Mouse (Mus musculus) forebrain, embryonic 10.5 days (tissue): ENCODE results near the gene D430041D05Rik. TPM values are rescaled to one million over a fixed set of nuclear protein-coding genes. Genes with fewer than 3 reads are reported as not detected.

ENCODE experiments used
- DNase-seq: peaks from one replicate; pipeline ENCODE4 v3.0.0-alpha.2; 2017; ENCODE audit warnings: low spot score; ENCODE audit errors: extremely low spot score
- H3K27ac ChIP-seq: fragments of 300-500 bp; sonication (generic); 2 replicates; pipeline ENCODE4 v1.5.1; 2016; ENCODE audit warnings: mild to moderate bottlenecking
- H3K27me3 ChIP-seq: fragments of 300-500 bp; sonication (generic); 2 replicates; pipeline ENCODE4 v1.6.1; 2016; ENCODE audit warnings: mild to moderate bottlenecking; ENCODE audit not compliant: poor library complexity, severe bottlenecking
- H3K36me3 ChIP-seq: fragments of 300-500 bp; sonication (generic); replicated peaks from 2 replicates; pipeline ENCODE4 v1.6.1; 2016; ENCODE audit warnings: mild to moderate bottlenecking, moderate library complexity
- H3K4me1 ChIP-seq: fragments of 300-500 bp; sonication (generic); 2 replicates; pipeline ENCODE4 v1.6.1; 2016
- H3K4me3 ChIP-seq: fragments of 300-500 bp; sonication (generic); 2 replicates; pipeline ENCODE4 v1.5.1; 2016; ENCODE audit warnings: mild to moderate bottlenecking, moderate library complexity
- H3K9me3 ChIP-seq: fragments of 300-500 bp; sonication (generic); 2 replicates; pipeline ENCODE4 v1.6.1; 2016; ENCODE audit warnings: mild to moderate bottlenecking, moderate library complexity
- WGBS: fragments of 180-500 bp; shearing (Covaris S2); methylation state at CpG from one replicate; pipeline ENCODE4 v1.1.7; 2016; 5-methylcytosine and 5-hydroxymethylcytosine counted together
- polyA plus RNA-seq: library from polyadenylated mRNA; unstranded; fragments of >200 nt; fragmentation: Nextera tagmentation; extraction: Ambion mirVana; gene quantifications from 2 replicates; pipeline ENCODE4 v1.2.1, GENCODE M21; 2016

D430041D05Rik gene
- polyA plus RNA-seq, 1 experiment from 2014 or later = 1.1 TPM

GRCm38 (mm10) chr2:104323773-104324172 lies 87.0 kb downstream of the D430041D05Rik start:
- Histone ChIP-seq H3K4me3 (no peak overlapping the region), H3K27ac (no peak overlapping the region), H3K9me3 (no peaks in the 10 kb centered on the region), H3K4me1 (peaks cover 5% of the 10 kb centered on the region; the same call in 1 of the 2 replicates), H3K36me3 (no peaks in the 10 kb centered on the region), H3K27me3 (no peaks in the 10 kb centered on the region)
- DNase-seq = no peak
- 76% methylated on average over 6 of the region's 6 CpGs for WGBS

GRCm38 (mm10) chr2:104323351-104323750 lies 87.5 kb downstream of the D430041D05Rik start:
- H3K4me1 ChIP-seq = peaks cover 5% of the 10 kb centered on the region; the same call in 1 of the 2 replicates
- 91% methylated on average over 5 of the region's 5 CpGs for WGBS
- no peak for DNase-seq
- H3K9me3 ChIP-seq = no peaks in the 10 kb centered on the region
- no peaks in the 10 kb centered on the region for H3K36me3 ChIP-seq
- H3K27me3 ChIP-seq = no peaks in the 10 kb centered on the region
- H3K27ac ChIP-seq = no peak overlapping the region
- H3K4me3 ChIP-seq = no peak overlapping the region

- H3K36me3 ChIP-seq = no peaks in the 10 kb centered on the region
- DNase-seq = no peak
- H3K4me1 ChIP-seq = peaks cover under 1% of the 10 kb centered on the region; the same call in 1 of the 2 replicates
- H3K27ac ChIP-seq = no peak overlapping the region
- H3K4me3 ChIP-seq = no peak overlapping the region
- WGBS = 93% methylated on average over 13 of the region's 13 CpGs
- no peaks in the 10 kb centered on the region for H3K27me3 ChIP-seq
- H3K9me3 ChIP-seq = no peaks in the 10 kb centered on the region
Observed at GRCm38 (mm10) chr2:104320061-104320624, 90.7 kb downstream of the D430041D05Rik start.

- Histone ChIP-seq H3K36me3 (no peaks in the 10 kb centered on the region), H3K4me3 (no peak overlapping the region), H3K27ac (no peak overlapping the region), H3K9me3 (no peaks in the 10 kb centered on the region), H3K4me1 (no peaks in the 10 kb centered on the region; the same call in 1 of the 2 replicates), H3K27me3 (no peaks in the 10 kb centered on the region)
- no peak for DNase-seq
- WGBS = 95% methylated on average over 10 of the region's 10 CpGs
Observed at GRCm38 (mm10) chr2:104319443-104319842, 91.4 kb downstream of the D430041D05Rik start.

GRCm38 (mm10) chr2:104318881-104319280 lies 91.9 kb downstream of the D430041D05Rik start:
- Histone ChIP-seq H3K4me1 (no peaks in the 10 kb centered on the region; the same call in 1 of the 2 replicates), H3K36me3 (no peaks in the 10 kb centered on the region), H3K27ac (no peak overlapping the region), H3K4me3 (no peak overlapping the region), H3K27me3 (no peaks in the 10 kb centered on the region), H3K9me3 (no peaks in the 10 kb centered on the region)
- DNase-seq = no peak
- 70% methylated on average over 8 of the region's 8 CpGs for WGBS

GRCm38 (mm10) chr2:104318259-104318658 lies 92.6 kb downstream of the D430041D05Rik start:
- no peak for DNase-seq
- H3K4me1 ChIP-seq = no peaks in the 10 kb centered on the region
- H3K27ac ChIP-seq = no peak overlapping the region
- H3K27me3 ChIP-seq = no peaks in the 10 kb centered on the region
- H3K36me3 ChIP-seq = no peaks in the 10 kb centered on the region
- H3K4me3 ChIP-seq = no peak overlapping the region
- no peaks in the 10 kb centered on the region for H3K9me3 ChIP-seq
- 80% methylated on average over 2 of the region's 2 CpGs for WGBS

GRCm38 (mm10) chr2:104317631-104318030 lies 93.2 kb downstream of the D430041D05Rik start:
- no peak for DNase-seq
- Histone ChIP-seq H3K4me3 (no peak overlapping the region), H3K36me3 (no peaks in the 10 kb centered on the region), H3K27ac (no peak overlapping the region), H3K27me3 (no peaks in the 10 kb centered on the region), H3K4me1 (no peaks in the 10 kb centered on the region), H3K9me3 (no peaks in the 10 kb centered on the region)
- 87% methylated on average over 6 of the region's 6 CpGs for WGBS

- H3K4me3 ChIP-seq = no peak overlapping the region
- H3K4me1 ChIP-seq = no peaks in the 10 kb centered on the region
- 89% methylated on average over 8 of the region's 8 CpGs for WGBS
- no peaks in the 10 kb centered on the region for H3K9me3 ChIP-seq
- no peaks in the 10 kb centered on the region for H3K36me3 ChIP-seq
- no peak for DNase-seq
- no peaks in the 10 kb centered on the region for H3K27me3 ChIP-seq
- H3K27ac ChIP-seq = no peak overlapping the region
Observed at GRCm38 (mm10) chr2:104316483-104316882, 94.3 kb downstream of the D430041D05Rik start.

- Histone ChIP-seq H3K27ac (no peak overlapping the region), H3K36me3 (no peaks in the 10 kb centered on the region), H3K4me1 (no peaks in the 10 kb centered on the region), H3K4me3 (no peak overlapping the region), H3K9me3 (no peaks in the 10 kb centered on the region), H3K27me3 (no peaks in the 10 kb centered on the region)
- no peak for DNase-seq
- WGBS = 88% methylated on average over 6 of the region's 6 CpGs
Observed at GRCm38 (mm10) chr2:104313246-104313645, 97.6 kb downstream of the D430041D05Rik start.

- H3K4me1 ChIP-seq = no peaks in the 10 kb centered on the region
- no peak overlapping the region for H3K27ac ChIP-seq
- no peak overlapping the region for H3K4me3 ChIP-seq
- no peaks in the 10 kb centered on the region for H3K9me3 ChIP-seq
- no peaks in the 10 kb centered on the region for H3K36me3 ChIP-seq
- H3K27me3 ChIP-seq = no peaks in the 10 kb centered on the region
- 85% methylated on average over 4 of the region's 4 CpGs for WGBS
- DNase-seq = no peak
Observed at GRCm38 (mm10) chr2:104307102-104307501, 103.7 kb downstream of the D430041D05Rik start.

- Histone ChIP-seq H3K4me3 (no peak overlapping the region), H3K27ac (no peak overlapping the region), H3K36me3 (no peaks in the 10 kb centered on the region), H3K9me3 (no peaks in the 10 kb centered on the region), H3K4me1 (no peaks in the 10 kb centered on the region), H3K27me3 (no peaks in the 10 kb centered on the region)
- WGBS = 87% methylated on average over 5 of the region's 5 CpGs
- DNase-seq = no peak
Observed at GRCm38 (mm10) chr2:104305722-104306121, 105.1 kb downstream of the D430041D05Rik start.

GRCm38 (mm10) chr2:104299912-104300311 lies 110.9 kb downstream of the D430041D05Rik start:
- Histone ChIP-seq H3K4me3 (no peak overlapping the region), H3K27me3 (no peaks in the 10 kb centered on the region), H3K4me1 (no peaks in the 10 kb centered on the region), H3K36me3 (no peaks in the 10 kb centered on the region), H3K9me3 (no peaks in the 10 kb centered on the region), H3K27ac (no peak overlapping the region)
- WGBS = 59% methylated on average over 1 of the region's 1 CpGs
- DNase-seq = no peak

GRCm38 (mm10) chr2:104299160-104299559 lies 111.7 kb downstream of the D430041D05Rik start:
- Histone ChIP-seq H3K4me3 (no peak overlapping the region), H3K36me3 (no peaks in the 10 kb centered on the region), H3K27me3 (no peaks in the 10 kb centered on the region), H3K9me3 (no peaks in the 10 kb centered on the region), H3K27ac (no peak overlapping the region), H3K4me1 (no peaks in the 10 kb centered on the region)
- WGBS = 20% methylated on average over 7 of the region's 7 CpGs
- DNase-seq = peak; percentile 67

GRCm38 (mm10) chr2:104286821-104287220 lies 124.0 kb downstream of the D430041D05Rik start:
- WGBS = 87% methylated on average over 3 of the region's 3 CpGs

More at GRCm38 (mm10) chr2:104286821-104287220, 124.0 kb downstream of the D430041D05Rik start:
- H3K27me3 ChIP-seq = no peaks in the 10 kb centered on the region
- H3K9me3 ChIP-seq = no peaks in the 10 kb centered on the region; the same call in 1 of the 2 replicates
- no peak overlapping the region for H3K4me3 ChIP-seq
- H3K4me1 ChIP-seq = no peaks in the 10 kb centered on the region
- no peak for DNase-seq
- no peaks in the 10 kb centered on the region for H3K36me3 ChIP-seq
- H3K27ac ChIP-seq = no peak overlapping the region
